Mouse (Mus musculus) monocyte, adult 5-6 weeks (primary cell): ENCODE measurements around the gene Tex26. TPM values are rescaled to one million over a fixed set of nuclear protein-coding genes. Genes with fewer than 3 reads are reported as not detected.

Experiments
- ATAC-seq: fragments of 153-309, 156-312 bp; replicated peaks from 2 replicates; pipeline ENCODE4 v1.8.0; 2017; ENCODE audit warnings: mild to moderate bottlenecking; ENCODE audit not compliant: low TSS enrichment, insufficient number of reproducible peaks, severe bottlenecking, poor library complexity, low FRiP score
- total RNA-seq: library from RNA; stranded (forward); fragments of 200-1000, 200-491, 200-594 nt; gene quantifications from 3 replicates; pipeline ENCODE4 v1.2.3, GENCODE M21; 2017

The Tex26 gene
- total RNA-seq, 1 experiment from 2014 or later: not detected

- no peak for ATAC-seq
Observed at GRCm38 (mm10) chr5:149513438-149514086, 74.1 kb downstream of the Tex26 start.

GRCm38 (mm10) chr5:149514087-149514671 is 74.7 kb downstream of the Tex26 start:
- no peak for ATAC-seq

DNA sequence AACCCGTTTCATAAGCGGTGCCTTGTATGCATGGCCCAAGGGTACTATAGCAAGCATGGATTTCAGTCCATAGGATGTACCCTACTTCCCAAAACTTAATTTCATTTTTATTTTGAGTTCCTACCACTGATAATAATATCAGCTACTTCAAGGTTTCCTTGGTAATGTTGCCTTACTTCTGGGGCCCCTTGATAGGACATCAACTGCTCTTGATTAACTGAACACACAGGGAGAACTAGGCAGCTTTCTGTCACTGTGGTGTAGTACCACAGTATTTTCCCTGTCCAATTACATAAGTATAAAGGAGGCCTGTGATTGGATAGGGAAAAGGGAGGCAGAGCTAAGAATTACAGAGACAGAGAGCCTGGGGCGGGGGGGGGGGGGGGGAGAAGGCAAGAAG is 75.4 kb downstream of the Tex26 start:
- no peak for ATAC-seq

DNA sequence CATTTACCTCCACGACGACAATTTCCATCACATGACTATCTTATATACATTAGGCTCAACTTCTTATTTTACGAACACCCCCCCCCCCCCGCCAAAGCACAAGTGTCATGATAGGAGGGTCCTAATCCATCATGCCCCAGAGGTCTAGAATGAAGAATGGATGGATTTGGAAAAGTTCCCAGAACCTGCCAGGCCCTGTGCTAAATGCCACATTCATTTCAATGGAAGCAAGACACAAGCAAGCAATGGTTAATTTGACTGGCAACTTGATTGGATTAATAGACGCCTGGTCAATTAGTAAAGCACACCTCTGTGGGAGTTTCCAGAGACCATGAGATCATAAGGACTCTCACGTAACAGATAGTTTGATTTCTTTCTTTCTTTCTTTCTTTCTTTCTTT is 77.7 kb downstream of the Tex26 start:
- no peak for ATAC-seq

Other genes starting within 250 kb of the Tex26 start
- gene Alox5ap, start 174.9 kb upstream of the Tex26 start, total RNA-seq: 440 to 1,079 TPM (median 1,051 TPM) in 3 replicates
- not detected in 3 replicates for gene Medag, start 27.9 kb upstream of the Tex26 start, total RNA-seq
- 4.4 to 5.9 TPM (median 4.7 TPM) in 3 replicates for gene Wdr95, start 89.0 kb downstream of the Tex26 start, total RNA-seq
- 27.5 to 77.0 TPM (median 49.1 TPM) in 3 replicates for gene Hsph1, start 196.7 kb downstream of the Tex26 start, total RNA-seq
- gene B3glct, start 238.6 kb downstream of the Tex26 start, total RNA-seq: 1.9 to 6.3 TPM (median 2.4 TPM) in 3 replicates